Mouse (Mus musculus): ENCODE results near the gene Adcy1. TPM values are rescaled to one million over a fixed set of nuclear protein-coding genes. Genes with fewer than 3 reads are reported as not detected.

The Adcy1 gene
- polyA plus RNA-seq, 1 experiment from 2014 or later: 2.5 TPM

DNA sequence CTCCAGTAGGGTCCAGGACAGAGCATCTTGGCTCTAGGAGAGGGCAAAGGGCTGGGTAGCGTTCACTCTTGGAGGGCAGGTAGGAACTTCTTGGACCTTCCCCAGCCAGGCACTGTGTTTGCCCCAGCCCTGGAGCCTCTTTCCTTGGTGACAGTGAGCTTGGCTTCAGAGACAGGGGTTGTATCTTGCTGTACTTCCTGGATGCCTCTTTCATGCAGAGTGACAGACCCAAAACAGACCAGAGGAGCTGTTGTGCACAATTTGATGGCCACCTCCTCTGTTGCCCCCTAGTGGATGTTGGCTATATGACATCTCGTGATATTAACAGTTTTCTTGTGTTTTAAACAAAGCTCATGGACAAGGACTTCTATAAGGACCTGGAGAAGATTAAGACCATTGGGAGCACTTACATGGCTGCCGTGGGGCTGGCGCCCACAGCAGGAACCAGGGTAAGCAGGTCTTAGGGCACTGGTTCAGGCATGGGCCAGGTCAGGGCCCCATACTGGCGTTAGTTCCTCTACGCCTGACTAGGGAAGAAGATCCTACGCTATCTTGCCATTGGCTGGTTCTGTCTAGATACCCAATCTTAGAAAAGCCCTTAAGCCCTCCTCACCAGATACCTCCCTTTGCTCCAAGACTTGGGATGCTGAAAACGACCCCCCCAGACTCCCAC lies 98.3 kb downstream of the Adcy1 start:
- Histone ChIP-seq H3K4me2 (replicated peaks) (no peak overlapping the region), H3K9me3 (no peaks in the 10 kb centered on the region), H3K9ac (replicated peaks) (no peak overlapping the region), H3K4me1 (peaks cover 13% of the 10 kb centered on the region; the same call in 1 of the 2 replicates), H3K36me3 (no peaks in the 10 kb centered on the region), H3K27ac (replicated peaks) (no peak overlapping the region), H3K4me3 (no peak overlapping the region), H3K27me3 (no peaks in the 10 kb centered on the region)
- 78% methylated on average over 8 of the region's 8 CpGs for WGBS
- peak; percentile 50; the same call in 1 of the 2 replicates for ATAC-seq (ENCODE audit: low FRiP score, low read depth)

DNA sequence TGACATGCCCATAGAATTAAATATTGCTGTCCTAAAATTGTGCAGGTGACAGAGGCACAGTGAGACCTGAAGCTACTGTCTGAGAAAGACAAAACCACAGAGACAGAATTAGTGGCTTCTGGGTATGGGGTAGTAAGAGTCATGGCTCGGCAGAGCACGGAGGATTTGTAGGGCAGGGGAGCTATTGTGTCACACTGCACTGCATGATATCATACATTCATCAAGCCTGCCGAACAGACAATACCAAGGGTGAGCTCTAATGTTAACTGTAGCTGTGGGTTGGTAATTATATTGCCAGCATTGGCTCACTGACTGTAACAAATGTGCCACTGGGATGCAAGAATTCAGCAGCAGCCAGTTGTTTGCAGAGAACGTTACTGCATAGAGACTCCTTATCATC lies 101.1 kb downstream of the Adcy1 start:
- no peak overlapping the region for H3K4me2 ChIP-seq (replicated peaks)
- ATAC-seq (ENCODE audit: low FRiP score, low read depth): no peak
- no peak overlapping the region for H3K9ac ChIP-seq (replicated peaks)
- no peak overlapping the region for H3K4me3 ChIP-seq
- H3K27me3 ChIP-seq: no peaks in the 10 kb centered on the region
- 60% methylated on average over 4 of the region's 4 CpGs for WGBS
- H3K36me3 ChIP-seq: 0 out of 2 replicates have a peak, but pooled peaks cover under 1% of the 10 kb centered on the region
- peaks cover 13% of the 10 kb centered on the region; the same call in 1 of the 2 replicates for H3K4me1 ChIP-seq
- H3K27ac ChIP-seq (replicated peaks): no peak overlapping the region
- no peaks in the 10 kb centered on the region for H3K9me3 ChIP-seq

DNA sequence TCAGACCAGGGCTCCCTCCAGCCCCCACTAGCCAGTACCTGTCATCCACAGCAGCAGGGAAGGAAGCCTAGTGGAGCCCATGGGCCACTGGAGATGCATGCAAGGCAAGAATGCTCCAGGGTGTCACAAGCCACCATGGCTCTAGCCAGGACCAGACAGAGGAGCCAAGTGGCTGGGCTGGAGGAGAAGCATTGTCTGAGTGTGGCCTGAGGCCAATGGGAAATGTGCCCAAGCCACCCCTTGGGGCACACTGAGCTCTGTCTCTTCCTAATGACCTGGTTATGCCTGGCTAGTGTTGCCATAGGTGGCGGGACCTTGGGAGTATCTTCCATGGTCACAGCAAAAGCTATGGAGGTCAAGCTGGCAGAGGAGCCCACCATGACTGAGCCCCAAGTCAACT lies 106.4 kb downstream of the Adcy1 start:
- WGBS: 96% methylated on average over 1 of the region's 1 CpGs
- no peak overlapping the region for H3K4me3 ChIP-seq
- H3K9me3 ChIP-seq: no peaks in the 10 kb centered on the region
- H3K4me1 ChIP-seq: no peaks in the 10 kb centered on the region
- no peak overlapping the region for H3K9ac ChIP-seq (replicated peaks)
- ATAC-seq (ENCODE audit: low FRiP score, low read depth): no peak
- H3K4me2 ChIP-seq (replicated peaks): no peak overlapping the region
- H3K27me3 ChIP-seq: no peaks in the 10 kb centered on the region
- 0 out of 2 replicates have a peak, but pooled peaks cover 5% of the 10 kb centered on the region for H3K36me3 ChIP-seq
- H3K27ac ChIP-seq (replicated peaks): no peak overlapping the region

DNA sequence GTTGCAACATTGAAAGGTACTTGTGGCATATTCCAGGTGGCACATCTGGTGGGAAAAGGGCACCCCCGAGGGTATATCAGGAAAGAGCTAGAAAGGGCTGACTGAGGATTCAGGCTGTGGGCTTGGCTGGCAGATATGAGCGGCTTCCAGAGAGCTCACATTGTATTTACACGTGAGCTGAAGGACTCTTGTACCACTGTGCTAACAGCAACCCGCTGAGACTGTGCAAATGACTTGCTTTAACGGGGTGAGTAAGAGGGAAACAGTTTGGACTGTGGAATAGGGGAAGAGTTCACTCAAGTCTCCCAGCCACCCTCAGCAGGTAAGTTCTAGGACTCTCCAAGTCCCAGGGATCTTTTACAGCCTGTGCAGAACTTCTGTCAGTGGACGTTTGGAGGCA lies 110.4 kb downstream of the Adcy1 start:
- H3K4me1 ChIP-seq: no peaks in the 10 kb centered on the region
- H3K9ac ChIP-seq (replicated peaks): no peak overlapping the region
- H3K9me3 ChIP-seq: no peaks in the 10 kb centered on the region
- WGBS: 83% methylated on average over 6 of the region's 6 CpGs
- H3K36me3 ChIP-seq: 0 out of 2 replicates have a peak, but pooled peaks cover 5% of the 10 kb centered on the region
- H3K4me3 ChIP-seq: no peak overlapping the region
- no peak overlapping the region for H3K4me2 ChIP-seq (replicated peaks)
- ATAC-seq (ENCODE audit: low FRiP score, low read depth): no peak
- no peak overlapping the region for H3K27ac ChIP-seq (replicated peaks)
- H3K27me3 ChIP-seq: no peaks in the 10 kb centered on the region

DNA sequence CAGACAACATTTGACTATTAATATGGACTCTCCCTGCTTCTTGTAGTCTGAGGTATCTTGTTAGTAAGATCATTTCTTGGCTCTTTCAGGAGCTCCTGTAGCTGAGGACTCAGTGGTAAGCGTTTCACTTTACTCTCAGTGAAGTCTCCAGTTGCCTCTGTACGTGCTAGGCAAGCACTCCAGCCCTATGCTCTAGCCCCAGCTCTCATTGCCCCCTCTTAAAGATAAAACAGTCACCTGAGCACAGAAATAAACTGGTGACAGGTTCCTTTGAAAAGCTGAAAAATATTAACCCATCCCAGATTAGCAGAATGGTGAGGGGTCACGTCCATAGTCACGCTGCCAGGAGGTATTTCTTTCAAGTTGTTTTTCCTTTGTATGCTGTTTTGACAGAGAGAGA lies 115.4 kb downstream of the Adcy1 start:
- H3K4me1 ChIP-seq: peaks cover 10% of the 10 kb centered on the region
- no peak overlapping the region for H3K4me3 ChIP-seq
- no peaks in the 10 kb centered on the region for H3K27me3 ChIP-seq
- H3K9ac ChIP-seq (replicated peaks): no peak overlapping the region
- no peak overlapping the region for H3K27ac ChIP-seq (replicated peaks)
- no peaks in the 10 kb centered on the region for H3K36me3 ChIP-seq
- no peak for ATAC-seq (ENCODE audit: low FRiP score, low read depth)
- WGBS: 76% methylated on average over 4 of the region's 4 CpGs
- no peak overlapping the region for H3K4me2 ChIP-seq (replicated peaks)
- H3K9me3 ChIP-seq: no peaks in the 10 kb centered on the region

DNA sequence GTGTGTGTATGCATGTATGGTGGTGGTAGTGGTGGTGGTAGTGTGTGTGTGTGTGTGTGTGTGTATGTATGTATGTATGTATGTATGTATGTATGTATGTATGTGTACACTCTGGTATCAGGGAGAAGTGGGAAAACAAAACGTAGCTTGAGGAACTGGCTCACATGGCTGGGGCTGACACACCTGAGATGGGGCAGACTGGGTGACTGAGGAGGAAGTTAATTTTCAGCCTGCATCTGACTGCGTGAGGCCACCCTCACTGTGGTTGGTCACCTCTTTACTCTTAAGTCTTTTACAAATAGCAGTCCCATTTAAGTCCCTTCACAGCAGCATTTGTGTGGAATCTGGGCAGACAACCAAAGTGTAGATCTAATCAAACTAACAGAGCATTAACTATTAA lies 116.0 kb downstream of the Adcy1 start:
- H3K9me3 ChIP-seq: no peaks in the 10 kb centered on the region
- no peak overlapping the region for H3K27ac ChIP-seq (replicated peaks)
- no peak overlapping the region for H3K4me3 ChIP-seq
- no peak overlapping the region for H3K9ac ChIP-seq (replicated peaks)
- no peaks in the 10 kb centered on the region for H3K27me3 ChIP-seq
- H3K4me1 ChIP-seq: peaks cover 10% of the 10 kb centered on the region
- no peak overlapping the region for H3K4me2 ChIP-seq (replicated peaks)
- ATAC-seq (ENCODE audit: low FRiP score, low read depth): no peak
- WGBS: 84% methylated on average over 2 of the region's 2 CpGs
- no peaks in the 10 kb centered on the region for H3K36me3 ChIP-seq

DNA sequence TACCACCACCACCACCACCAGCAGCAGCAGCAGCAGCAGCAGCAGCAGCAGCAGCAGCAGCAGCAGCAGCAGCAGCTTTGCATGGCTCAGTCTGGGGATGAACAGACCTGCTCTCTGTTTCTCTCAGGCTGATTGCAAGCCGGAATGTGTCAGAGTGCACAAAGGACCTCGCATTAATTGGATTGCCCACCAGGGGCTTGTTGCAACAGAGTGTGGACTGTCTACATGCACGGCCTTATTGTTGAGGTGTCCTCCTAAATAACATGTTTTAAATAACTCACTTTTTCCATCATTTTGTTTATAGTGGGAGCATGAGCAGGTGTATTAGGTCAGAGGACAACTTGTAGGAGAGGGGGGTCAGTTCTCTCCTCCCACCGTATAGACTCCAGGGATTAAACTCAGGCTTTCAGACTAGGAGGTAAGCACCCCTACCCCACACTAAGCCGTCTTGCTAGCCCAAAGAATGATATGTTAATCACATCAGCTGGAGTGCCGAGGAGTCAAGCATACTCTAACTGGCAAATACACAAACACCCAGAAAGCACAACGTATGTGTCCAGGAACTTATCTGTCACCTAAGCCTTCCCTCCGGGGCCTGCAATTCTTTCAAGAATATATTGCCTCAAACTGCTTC lies 119.2 kb downstream of the Adcy1 start:
- H3K27me3 ChIP-seq: 0 out of 2 replicates have a peak, but pooled peaks cover 3% of the 10 kb centered on the region
- 7% methylated on average over 8 of the region's 8 CpGs for WGBS
- H3K27ac ChIP-seq (replicated peaks): 0 out of 2 replicates have a peak overlapping the region, but pooled peaks have one; percentile 7
- H3K9ac ChIP-seq (replicated peaks): no peak overlapping the region
- no peak overlapping the region for H3K4me2 ChIP-seq (replicated peaks)
- ATAC-seq (ENCODE audit: low FRiP score, low read depth): peak; percentile 89
- H3K9me3 ChIP-seq: no peaks in the 10 kb centered on the region
- peaks cover 10% of the 10 kb centered on the region for H3K4me1 ChIP-seq
- H3K36me3 ChIP-seq: no peaks in the 10 kb centered on the region
- H3K4me3 ChIP-seq: no peak overlapping the region

DNA sequence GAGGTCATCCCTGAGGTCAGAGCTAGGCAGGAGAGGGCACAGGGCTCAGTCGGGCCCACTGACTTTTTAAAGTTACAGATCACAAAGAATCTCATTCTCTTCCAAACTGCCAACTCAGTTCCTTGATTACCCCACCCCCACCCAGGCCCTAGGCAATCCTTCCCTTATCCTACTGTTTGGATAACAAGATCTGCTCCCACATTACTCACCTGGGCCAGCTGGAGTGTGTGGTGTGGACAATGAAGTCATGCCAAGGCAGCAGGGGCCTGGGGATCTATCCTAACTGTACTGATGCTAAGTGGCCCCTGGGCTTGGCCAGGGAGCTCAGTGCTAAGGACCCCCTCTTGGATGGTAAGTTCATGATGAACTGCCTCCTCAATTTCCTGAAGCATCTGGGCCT lies 121.1 kb downstream of the Adcy1 start:
- Histone ChIP-seq H3K27me3 (0 out of 2 replicates have a peak, but pooled peaks cover 3% of the 10 kb centered on the region), H3K4me3 (no peak overlapping the region), H3K27ac (replicated peaks) (no peak overlapping the region), H3K36me3 (no peaks in the 10 kb centered on the region), H3K9ac (replicated peaks) (no peak overlapping the region), H3K4me2 (replicated peaks) (no peak overlapping the region), H3K4me1 (peaks cover 10% of the 10 kb centered on the region), H3K9me3 (no peaks in the 10 kb centered on the region)
- WGBS: 16% methylated on average over 1 of the region's 1 CpGs
- ATAC-seq (ENCODE audit: low FRiP score, low read depth): no peak

DNA sequence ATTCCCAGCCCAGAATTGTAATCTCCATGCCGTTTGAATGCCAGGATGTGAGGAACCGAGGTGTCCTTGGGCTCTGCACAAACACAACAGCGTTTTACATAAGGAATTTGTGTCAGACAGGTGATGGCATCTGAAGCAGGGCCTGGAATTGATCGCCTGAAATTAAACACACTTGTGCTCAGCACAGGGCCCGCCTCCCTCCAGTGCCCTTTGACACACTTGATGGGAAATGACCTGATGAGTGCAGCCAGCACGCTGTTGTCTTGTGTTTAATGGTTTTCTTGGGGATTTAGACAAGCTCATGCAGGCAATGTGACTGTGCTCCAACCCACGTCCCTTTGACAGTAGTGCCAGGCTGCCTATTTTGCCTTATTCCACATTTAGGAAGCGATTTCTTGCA lies 124.2 kb downstream of the Adcy1 start:
- no peak overlapping the region for H3K4me3 ChIP-seq
- H3K4me1 ChIP-seq: peaks cover 4% of the 10 kb centered on the region; the same call in 1 of the 2 replicates
- no peak overlapping the region for H3K4me2 ChIP-seq (replicated peaks)
- no peak for ATAC-seq (ENCODE audit: low FRiP score, low read depth)
- H3K9ac ChIP-seq (replicated peaks): no peak overlapping the region
- no peak overlapping the region for H3K27ac ChIP-seq (replicated peaks)
- 56% methylated on average over 8 of the region's 8 CpGs for WGBS
- no peaks in the 10 kb centered on the region for H3K9me3 ChIP-seq
- 0 out of 2 replicates have a peak, but pooled peaks cover 3% of the 10 kb centered on the region for H3K27me3 ChIP-seq
- no peaks in the 10 kb centered on the region for H3K36me3 ChIP-seq

DNA sequence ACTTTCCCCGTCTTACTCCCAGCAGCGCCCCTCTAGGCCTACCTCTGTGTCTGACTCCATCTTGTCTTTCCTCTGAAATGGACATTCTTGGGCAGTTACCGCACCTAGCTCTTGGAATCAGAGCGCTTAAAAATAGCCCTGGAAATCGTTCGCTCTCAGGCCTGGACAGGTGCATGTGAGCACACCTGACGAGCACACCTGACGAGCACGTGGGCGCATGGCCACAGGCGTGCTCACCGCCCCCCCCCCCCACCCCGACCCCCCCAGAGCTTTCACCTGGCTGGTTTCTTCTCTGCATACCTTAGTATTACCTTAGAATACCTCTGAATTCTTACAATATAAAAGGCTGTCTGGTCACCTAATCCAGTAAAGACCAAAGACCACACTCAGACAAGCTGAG lies 125.2 kb downstream of the Adcy1 start, which contains the start of gene Gm11985:
Gm11985 (minus strand) TSS at position 101 of the 400 bp plus-strand sequence.
- Histone ChIP-seq H3K4me1 (no peaks in the 10 kb centered on the region; the same call in 1 of the 2 replicates), H3K4me3 (no peak within 1 kb of the TSS), H3K36me3 (no peaks in the 10 kb centered on the region), H3K9ac (replicated peaks) (no peak within 1 kb of the TSS), H3K9me3 (no peaks in the 10 kb centered on the region), H3K27me3 (0 out of 2 replicates have a peak, but pooled peaks cover 3% of the 10 kb centered on the region), H3K27ac (replicated peaks) (no peak within 1 kb of the TSS), H3K4me2 (replicated peaks) (no peak within 1 kb of the TSS)
- no peak for ATAC-seq (ENCODE audit: low FRiP score, low read depth)
- WGBS: 85% methylated on average over 13 of the region's 13 CpGs

DNA sequence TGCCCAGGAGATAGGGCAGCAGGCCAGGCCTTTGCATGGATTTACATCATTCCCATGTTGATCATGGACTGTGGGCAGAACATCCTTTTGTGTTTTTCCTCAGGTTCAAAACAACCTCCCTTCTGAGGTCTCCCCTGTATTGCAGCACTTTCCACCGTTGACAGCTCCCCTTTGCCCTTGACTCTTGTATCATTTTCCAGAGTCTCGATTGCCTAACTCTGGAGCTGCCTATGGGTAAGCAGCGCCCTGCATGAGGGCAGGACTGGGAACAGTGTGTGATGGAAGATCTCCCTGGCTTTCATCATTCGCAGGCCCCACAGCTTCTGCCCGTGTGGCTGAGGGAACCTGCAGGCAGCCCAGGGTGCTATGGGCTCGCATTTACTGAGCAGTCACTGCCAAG lies 129.4 kb downstream of the Adcy1 start:
- Histone ChIP-seq H3K4me2 (replicated peaks) (no peak overlapping the region), H3K27me3 (peaks cover 5% of the 10 kb centered on the region; the same call in 1 of the 2 replicates), H3K4me3 (no peak overlapping the region), H3K9me3 (no peaks in the 10 kb centered on the region), H3K27ac (replicated peaks) (no peak overlapping the region), H3K4me1 (peaks cover 9% of the 10 kb centered on the region), H3K36me3 (no peaks in the 10 kb centered on the region), H3K9ac (replicated peaks) (no peak overlapping the region)
- WGBS: 77% methylated on average over 6 of the region's 6 CpGs
- ATAC-seq (ENCODE audit: low FRiP score, low read depth): no peak

DNA sequence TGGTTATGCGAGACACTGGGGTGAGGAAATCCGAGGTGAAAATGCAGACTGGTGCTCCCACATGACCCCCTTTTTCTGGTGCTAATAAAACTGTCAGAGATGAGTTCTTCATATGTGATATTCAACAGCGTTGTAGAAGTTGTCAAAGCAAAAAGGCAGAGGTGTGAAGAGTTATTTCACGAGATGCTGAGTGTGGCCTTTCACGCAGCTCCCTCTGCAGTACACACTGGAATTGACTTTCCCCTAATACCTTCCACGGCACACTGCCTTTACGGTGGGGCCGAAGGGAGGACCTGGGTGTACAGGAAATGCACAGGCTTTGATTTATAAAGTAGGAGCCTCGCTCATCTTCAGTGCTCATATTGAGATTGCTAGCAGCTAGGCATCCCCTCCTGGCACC lies 129.8 kb downstream of the Adcy1 start:
- no peak overlapping the region for H3K4me3 ChIP-seq
- H3K27ac ChIP-seq (replicated peaks): no peak overlapping the region
- no peak for ATAC-seq (ENCODE audit: low FRiP score, low read depth)
- H3K4me2 ChIP-seq (replicated peaks): no peak overlapping the region
- H3K36me3 ChIP-seq: no peaks in the 10 kb centered on the region
- H3K9me3 ChIP-seq: no peaks in the 10 kb centered on the region
- H3K9ac ChIP-seq (replicated peaks): no peak overlapping the region
- peaks cover 13% of the 10 kb centered on the region for H3K4me1 ChIP-seq
- 82% methylated on average over 9 of the region's 9 CpGs for WGBS
- H3K27me3 ChIP-seq: peaks cover 9% of the 10 kb centered on the region

Data from midbrain, embryonic 12.5 days (tissue).